Mouse (Mus musculus) hindbrain, embryonic 13.5 days (tissue): Measurements from ENCODE around the gene Fat2. TPM values are rescaled to one million over a fixed set of nuclear protein-coding genes. Genes with fewer than 3 reads are reported as not detected.

Experiments
- ATAC-seq: fragments of 200-750 bp; cut with Nextera tagmentation; 2 replicates; pipeline ENCODE4 v1.8.0; 2017; ENCODE audit warnings: moderate TSS enrichment; ENCODE audit not compliant: low FRiP score
- H3K27ac ChIP-seq: fragments of 300-500 bp; sonication (generic); 2 replicates; pipeline ENCODE4 v1.5.1; 2015; ENCODE audit warnings: inconsistent platforms, mild to moderate bottlenecking, moderate library complexity
- H3K27me3 ChIP-seq: fragments of 300-500 bp; sonication (generic); 2 replicates; pipeline ENCODE4 v1.6.1; 2015; ENCODE audit warnings: mild to moderate bottlenecking, inconsistent platforms
- H3K36me3 ChIP-seq: fragments of 300-500 bp; sonication (generic); 2 replicates; pipeline ENCODE4 v1.6.1; 2015; ENCODE audit warnings: mild to moderate bottlenecking, inconsistent platforms
- H3K4me1 ChIP-seq: fragments of 300-500 bp; sonication (generic); replicated peaks from 2 replicates; pipeline ENCODE4 v1.6.1; 2015; ENCODE audit warnings: inconsistent platforms
- H3K4me2 ChIP-seq: fragments of 300-500 bp; sonication (generic); 2 replicates; pipeline ENCODE4 v1.6.1; 2015; ENCODE audit warnings: inconsistent platforms, mild to moderate bottlenecking, moderate library complexity
- H3K4me3 ChIP-seq: fragments of 300-500 bp; sonication (generic); 2 replicates; pipeline ENCODE4 v1.5.1; 2015; ENCODE audit warnings: mild to moderate bottlenecking, inconsistent platforms
- H3K9ac ChIP-seq: fragments of 300-500 bp; sonication (generic); 2 replicates; pipeline ENCODE4 v1.6.1; 2015; ENCODE audit warnings: mild to moderate bottlenecking, inconsistent platforms
- H3K9me3 ChIP-seq: fragments of 300-500 bp; sonication (generic); 2 replicates; pipeline ENCODE4 v1.6.1; 2016; ENCODE audit warnings: inconsistent platforms
- WGBS: fragments of 180-500 bp; shearing (Covaris S2); methylation state at CpG from one replicate; pipeline ENCODE4 v1.1.7; 2015; 5-methylcytosine and 5-hydroxymethylcytosine counted together
- polyA plus RNA-seq: library from polyadenylated mRNA; unstranded; fragments of >200 nt; fragmentation: Nextera tagmentation; extraction: Ambion mirVana; gene quantifications from 2 replicates; pipeline ENCODE4 v1.2.1, GENCODE M21; 2015

The Fat2 gene
- polyA plus RNA-seq, 1 experiment from 2014 or later, result 0.05 TPM

GRCm38 (mm10) chr11:55327111-55327510 lies 9.3 kb downstream of the Fat2 start:
- 87% methylated on average over 5 of the region's 5 CpGs for WGBS
- no peak for ATAC-seq
- no peaks in the 10 kb centered on the region for H3K36me3 ChIP-seq
- no peak overlapping the region for H3K9ac ChIP-seq
- no peak overlapping the region for H3K27ac ChIP-seq
- no peak overlapping the region for H3K4me3 ChIP-seq
- H3K27me3 ChIP-seq, result no peaks in the 10 kb centered on the region
- no peak overlapping the region for H3K4me2 ChIP-seq
- H3K9me3 ChIP-seq, result no peaks in the 10 kb centered on the region
- 0 out of 2 replicates have a peak, but pooled peaks cover 5% of the 10 kb centered on the region for H3K4me1 ChIP-seq

- no peak for ATAC-seq
- H3K4me1 ChIP-seq, result 0 out of 2 replicates have a peak, but pooled peaks cover 5% of the 10 kb centered on the region
- H3K27me3 ChIP-seq, result no peaks in the 10 kb centered on the region
- H3K36me3 ChIP-seq, result no peaks in the 10 kb centered on the region
- no peaks in the 10 kb centered on the region for H3K9me3 ChIP-seq
- WGBS, result 87% methylated on average over 7 of the region's 7 CpGs
- H3K4me2 ChIP-seq, result no peak overlapping the region
- H3K4me3 ChIP-seq, result no peak overlapping the region
- no peak overlapping the region for H3K9ac ChIP-seq
- H3K27ac ChIP-seq, result no peak overlapping the region
Measured at GRCm38 (mm10) chr11:55326211-55326610, 10.2 kb downstream of the Fat2 start.

- WGBS, result 59% methylated on average over 8 of the region's 8 CpGs
- Histone ChIP-seq H3K9me3 (no peaks in the 10 kb centered on the region), H3K27me3 (no peaks in the 10 kb centered on the region), H3K4me1 (0 out of 2 replicates have a peak, but pooled peaks cover 5% of the 10 kb centered on the region), H3K4me3 (no peak overlapping the region), H3K4me2 (no peak overlapping the region), H3K27ac (no peak overlapping the region), H3K36me3 (no peaks in the 10 kb centered on the region), H3K9ac (no peak overlapping the region)
- ATAC-seq, result no peak
Measured at GRCm38 (mm10) chr11:55323854-55324253, 12.5 kb downstream of the Fat2 start.

GRCm38 (mm10) chr11:55320990-55321389 lies 15.4 kb downstream of the Fat2 start:
- H3K27ac ChIP-seq, result no peak overlapping the region
- H3K9me3 ChIP-seq, result no peaks in the 10 kb centered on the region
- H3K4me3 ChIP-seq, result no peak overlapping the region
- H3K4me1 ChIP-seq, result no peaks in the 10 kb centered on the region
- H3K36me3 ChIP-seq, result no peaks in the 10 kb centered on the region
- no peak overlapping the region for H3K4me2 ChIP-seq
- WGBS, result 79% methylated on average over 2 of the region's 2 CpGs
- no peak for ATAC-seq
- H3K27me3 ChIP-seq, result no peaks in the 10 kb centered on the region
- no peak overlapping the region for H3K9ac ChIP-seq

GRCm38 (mm10) chr11:55315966-55316365 lies 20.4 kb downstream of the Fat2 start:
- 86% methylated on average over 6 of the region's 6 CpGs for WGBS

GRCm38 (mm10) chr11:55314704-55315047 lies 21.7 kb downstream of the Fat2 start:
- Histone ChIP-seq H3K4me3 (no peak overlapping the region), H3K9me3 (no peaks in the 10 kb centered on the region), H3K36me3 (no peaks in the 10 kb centered on the region), H3K4me2 (no peak overlapping the region), H3K27me3 (peaks cover 14% of the 10 kb centered on the region), H3K4me1 (no peaks in the 10 kb centered on the region), H3K9ac (no peak overlapping the region), H3K27ac (no peak overlapping the region)
- WGBS, result 50% methylated on average over 2 of the region's 2 CpGs
- no peak for ATAC-seq

More at GRCm38 (mm10) chr11:55315966-55316365, 20.4 kb downstream of the Fat2 start:
- no peaks in the 10 kb centered on the region for H3K4me1 ChIP-seq
- H3K27me3 ChIP-seq, result peaks cover 14% of the 10 kb centered on the region
- H3K9me3 ChIP-seq, result no peaks in the 10 kb centered on the region
- H3K9ac ChIP-seq, result no peak overlapping the region
- no peaks in the 10 kb centered on the region for H3K36me3 ChIP-seq
- no peak for ATAC-seq
- H3K4me2 ChIP-seq, result no peak overlapping the region
- H3K4me3 ChIP-seq, result no peak overlapping the region
- no peak overlapping the region for H3K27ac ChIP-seq

GRCm38 (mm10) chr11:55313768-55314703 lies 22.3 kb downstream of the Fat2 start:
- WGBS, result 32% methylated on average over 29 of the region's 29 CpGs
- Histone ChIP-seq H3K9me3 (no peaks in the 10 kb centered on the region), H3K27ac (no peak overlapping the region), H3K4me3 (no peak overlapping the region), H3K4me2 (no peak overlapping the region), H3K27me3 (peaks cover 14% of the 10 kb centered on the region), H3K9ac (no peak overlapping the region), H3K36me3 (no peaks in the 10 kb centered on the region), H3K4me1 (no peaks in the 10 kb centered on the region)
- ATAC-seq, result no peak

- 74% methylated on average over 4 of the region's 4 CpGs for WGBS
- H3K36me3 ChIP-seq, result no peaks in the 10 kb centered on the region
- no peaks in the 10 kb centered on the region for H3K9me3 ChIP-seq
- no peak overlapping the region for H3K9ac ChIP-seq
- H3K4me2 ChIP-seq, result no peak overlapping the region
- no peak for ATAC-seq
- H3K27me3 ChIP-seq, result no peaks in the 10 kb centered on the region
- no peak overlapping the region for H3K4me3 ChIP-seq
- H3K27ac ChIP-seq, result no peak overlapping the region
- H3K4me1 ChIP-seq, result no peaks in the 10 kb centered on the region
Measured at GRCm38 (mm10) chr11:55302350-55302749, 34.0 kb downstream of the Fat2 start.

GRCm38 (mm10) chr11:55293179-55293578 lies 43.2 kb downstream of the Fat2 start:
- no peak overlapping the region for H3K27ac ChIP-seq
- no peak overlapping the region for H3K4me3 ChIP-seq
- H3K9me3 ChIP-seq, result no peaks in the 10 kb centered on the region
- no peaks in the 10 kb centered on the region for H3K27me3 ChIP-seq
- no peak overlapping the region for H3K4me2 ChIP-seq
- 87% methylated on average over 5 of the region's 5 CpGs for WGBS
- ATAC-seq, result no peak
- H3K36me3 ChIP-seq, result no peaks in the 10 kb centered on the region
- H3K9ac ChIP-seq, result no peak overlapping the region
- H3K4me1 ChIP-seq, result no peaks in the 10 kb centered on the region

- H3K4me1 ChIP-seq, result no peaks in the 10 kb centered on the region
- H3K4me2 ChIP-seq, result no peak overlapping the region
- H3K36me3 ChIP-seq, result no peaks in the 10 kb centered on the region
- no peaks in the 10 kb centered on the region for H3K9me3 ChIP-seq
- WGBS, result 90% methylated on average over 7 of the region's 7 CpGs
- no peaks in the 10 kb centered on the region for H3K27me3 ChIP-seq
- no peak overlapping the region for H3K9ac ChIP-seq
- H3K27ac ChIP-seq, result no peak overlapping the region
- H3K4me3 ChIP-seq, result no peak overlapping the region
- no peak for ATAC-seq
Measured at GRCm38 (mm10) chr11:55291901-55292300, 44.5 kb downstream of the Fat2 start.

- Histone ChIP-seq H3K36me3 (no peaks in the 10 kb centered on the region), H3K9me3 (no peaks in the 10 kb centered on the region), H3K27me3 (no peaks in the 10 kb centered on the region), H3K4me3 (no peak overlapping the region), H3K9ac (no peak overlapping the region), H3K4me1 (no peaks in the 10 kb centered on the region), H3K27ac (no peak overlapping the region), H3K4me2 (no peak overlapping the region)
- 89% methylated on average over 5 of the region's 5 CpGs for WGBS
- no peak for ATAC-seq
Measured at GRCm38 (mm10) chr11:55289851-55290391, 46.4 kb downstream of the Fat2 start.

- Histone ChIP-seq H3K27ac (no peak overlapping the region), H3K4me2 (no peak overlapping the region), H3K9ac (no peak overlapping the region), H3K4me3 (no peak overlapping the region), H3K4me1 (no peaks in the 10 kb centered on the region), H3K27me3 (no peaks in the 10 kb centered on the region), H3K36me3 (no peaks in the 10 kb centered on the region), H3K9me3 (no peaks in the 10 kb centered on the region)
- WGBS, result 82% methylated on average over 6 of the region's 6 CpGs
- ATAC-seq, result no peak
Measured at GRCm38 (mm10) chr11:55274756-55275155, 61.6 kb downstream of the Fat2 start.

GRCm38 (mm10) chr11:55268580-55268979 lies 67.8 kb downstream of the Fat2 start:
- no peak overlapping the region for H3K27ac ChIP-seq
- no peak overlapping the region for H3K9ac ChIP-seq
- H3K27me3 ChIP-seq, result no peaks in the 10 kb centered on the region
- H3K4me2 ChIP-seq, result no peak overlapping the region
- no peaks in the 10 kb centered on the region for H3K9me3 ChIP-seq
- no peak overlapping the region for H3K4me3 ChIP-seq
- 93% methylated on average over 6 of the region's 6 CpGs for WGBS
- no peaks in the 10 kb centered on the region for H3K4me1 ChIP-seq
- no peaks in the 10 kb centered on the region for H3K36me3 ChIP-seq
- no peak for ATAC-seq
